Mouse (Mus musculus) MEL-GATA-1-ER (cell line): ENCODE measurements at regions not wholly inside any gene's neighbourhood (a gene's known extent, or its start where the extent isn't known, plus 50 kb on each side); places are given as distances from the start of the nearest gene placed in this dataset.

ENCODE experiments used
- DNase-seq: peaks from one replicate; pipeline ENCODE4 v3.0.0-alpha.2; 2012; ENCODE audit warnings: low read depth; ENCODE audit errors: extremely low read depth

DNA sequence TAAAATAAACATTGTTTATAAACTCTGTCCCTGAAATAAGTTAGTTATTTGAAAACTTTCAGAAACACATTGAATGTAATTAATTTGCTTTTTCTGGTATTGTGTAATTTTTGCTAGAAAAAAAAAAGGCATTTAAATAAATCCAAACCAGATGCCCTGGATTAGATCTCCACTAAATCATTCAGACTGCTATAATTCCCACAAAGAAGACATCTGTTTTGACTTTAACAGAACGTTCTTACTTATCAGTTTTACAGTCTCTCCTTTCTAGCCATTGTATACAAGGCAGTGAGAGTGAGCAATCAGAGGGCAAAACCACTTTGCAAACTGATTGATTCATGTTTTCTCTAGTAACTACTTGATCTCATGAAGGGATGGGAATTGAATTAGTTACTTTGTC lies 478.8 kb downstream of the Slitrk6 start:
- DNase-seq = no peak

DNA sequence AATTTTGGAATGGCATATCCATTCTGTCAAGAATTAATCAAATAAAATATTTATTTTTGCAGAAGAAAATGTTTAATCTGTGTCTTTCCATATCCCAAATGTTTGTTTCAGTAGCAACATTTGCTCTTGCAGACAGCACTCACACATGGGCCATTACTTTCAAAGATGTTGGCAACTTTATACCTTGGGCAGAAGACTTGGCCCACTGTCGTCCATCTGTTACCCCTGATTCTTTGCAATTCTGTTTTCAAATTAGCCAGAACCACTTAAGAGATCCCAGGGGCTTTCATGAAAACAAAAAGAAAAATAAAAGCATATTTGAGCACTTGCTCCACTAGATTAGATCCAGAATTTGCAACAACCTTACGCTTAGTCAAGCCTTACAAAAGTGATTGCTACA lies 483.7 kb downstream of the Slitrk6 start:
- DNase-seq = no peak

DNA sequence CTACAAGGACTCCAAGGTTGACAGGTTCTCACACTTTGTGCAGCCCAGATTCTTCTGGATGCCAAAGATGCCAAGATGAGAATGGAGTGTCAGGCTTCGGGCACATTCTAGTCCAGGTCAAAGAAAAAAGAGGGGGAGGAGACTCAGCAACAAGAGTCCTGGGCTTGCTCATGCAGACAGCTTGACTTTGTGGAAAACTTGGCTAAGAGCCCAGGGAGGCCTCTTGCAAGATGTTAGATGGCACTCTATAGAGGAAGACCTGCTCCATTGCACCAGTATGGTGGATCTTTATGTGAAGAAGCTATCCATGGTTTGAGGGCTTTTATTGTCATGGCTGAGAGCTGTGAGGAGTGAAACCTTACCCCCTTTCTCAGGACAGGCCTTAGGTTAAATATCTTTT lies 510.5 kb downstream of the Slitrk6 start:
- DNase-seq = no peak

DNA sequence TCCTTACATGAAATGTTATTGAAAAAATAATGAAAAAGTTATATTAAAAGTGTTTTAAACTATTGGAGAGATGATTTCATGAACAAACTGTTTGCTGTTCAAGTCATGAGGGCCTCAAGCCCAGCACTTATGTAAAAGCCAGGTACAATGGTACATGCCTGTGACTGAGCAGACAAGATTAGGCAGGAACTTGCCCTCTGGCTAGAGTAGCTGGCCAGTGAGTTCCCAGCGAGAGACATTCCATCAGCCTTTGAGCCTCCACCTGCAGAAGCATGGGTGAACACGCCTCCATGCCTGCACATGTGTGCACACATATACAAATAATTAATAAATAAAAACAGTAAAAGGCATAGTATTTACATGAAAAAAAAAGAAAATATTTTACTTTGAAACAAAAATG lies 511.4 kb downstream of the Slitrk6 start:
- no peak for DNase-seq

DNA sequence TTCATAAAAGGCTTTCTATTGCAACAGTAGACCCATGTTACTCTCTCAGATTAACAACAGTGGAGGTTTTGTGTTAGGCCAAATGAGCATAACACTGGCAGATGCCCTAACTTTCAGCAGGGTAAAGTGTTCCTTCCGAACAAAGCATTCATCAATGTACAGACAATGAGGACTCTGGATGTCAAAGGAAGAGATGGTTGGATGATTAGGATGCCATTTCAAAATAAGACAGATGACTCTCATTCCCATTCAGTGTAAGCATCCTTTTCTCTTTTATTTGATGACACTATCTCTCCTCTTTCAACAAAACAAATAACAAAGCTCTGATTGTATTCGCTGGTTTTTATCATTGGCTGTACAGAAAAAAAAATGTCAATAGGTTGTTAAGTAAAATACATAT lies 516.1 kb downstream of the Slitrk6 start:
- DNase-seq = no peak

DNA sequence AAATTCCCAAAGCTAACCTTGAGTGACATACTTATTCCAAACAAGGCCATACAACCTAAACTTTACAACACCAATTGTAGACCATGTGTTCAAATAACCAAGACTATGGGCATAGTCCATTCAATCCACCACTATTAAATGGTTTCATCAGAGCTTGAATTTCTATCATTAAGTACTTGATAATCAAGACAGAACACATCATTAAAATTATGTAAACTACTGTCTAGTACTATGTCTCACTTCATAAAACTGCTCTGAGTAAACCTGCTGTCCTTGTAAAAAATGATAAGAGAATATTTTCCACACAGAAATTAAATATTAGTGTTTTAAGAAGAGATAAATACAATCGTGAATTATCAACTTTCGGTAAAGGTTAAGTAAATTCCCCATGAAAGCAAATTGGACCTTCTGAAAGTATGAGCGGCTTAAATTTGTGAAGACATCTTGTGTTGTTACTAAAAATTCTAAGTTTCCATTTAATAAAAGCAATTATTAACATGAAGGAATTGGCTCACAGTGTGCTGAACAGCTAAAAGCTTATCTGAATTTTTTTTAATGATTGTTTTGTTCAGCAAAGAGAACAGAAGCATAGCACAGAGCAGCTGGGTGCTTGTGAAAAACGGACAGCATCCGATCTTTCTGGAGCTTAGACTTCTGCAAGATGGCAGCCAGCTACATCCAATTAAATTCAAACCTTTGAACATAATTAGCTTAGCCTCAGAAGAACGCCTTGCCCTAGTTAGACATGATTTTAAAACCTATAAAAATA lies 530.1 kb downstream of the Slitrk6 start:
- no peak for DNase-seq

DNA sequence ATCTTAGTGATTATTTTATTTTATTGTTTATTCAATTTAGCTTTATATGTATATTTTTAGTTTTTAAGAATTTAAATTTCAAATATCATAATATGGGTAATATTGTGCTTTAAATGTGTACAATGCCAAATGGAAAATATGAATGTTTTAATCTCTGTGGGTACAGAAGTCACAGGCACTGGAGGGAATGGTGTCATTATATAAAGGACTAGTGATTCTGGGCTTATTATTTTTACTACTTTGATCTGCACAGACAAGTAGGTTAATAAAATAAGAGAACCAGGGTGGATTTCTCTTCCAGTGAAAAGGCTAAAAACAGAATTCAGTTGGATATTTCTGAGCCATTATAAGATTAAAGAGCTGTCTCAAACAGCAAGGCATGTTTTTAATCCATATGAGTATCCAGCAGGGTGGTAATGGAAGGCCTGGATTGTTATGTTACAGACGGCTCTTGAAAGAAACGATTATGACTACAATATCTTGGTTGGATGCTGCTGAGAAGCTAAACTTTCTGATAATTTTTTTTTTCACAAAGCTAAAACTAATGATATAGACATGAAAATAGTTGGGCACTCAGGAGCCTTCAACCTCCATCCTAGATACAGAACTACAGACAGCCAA lies 563.9 kb downstream of the Slitrk6 start:
- DNase-seq = no peak

DNA sequence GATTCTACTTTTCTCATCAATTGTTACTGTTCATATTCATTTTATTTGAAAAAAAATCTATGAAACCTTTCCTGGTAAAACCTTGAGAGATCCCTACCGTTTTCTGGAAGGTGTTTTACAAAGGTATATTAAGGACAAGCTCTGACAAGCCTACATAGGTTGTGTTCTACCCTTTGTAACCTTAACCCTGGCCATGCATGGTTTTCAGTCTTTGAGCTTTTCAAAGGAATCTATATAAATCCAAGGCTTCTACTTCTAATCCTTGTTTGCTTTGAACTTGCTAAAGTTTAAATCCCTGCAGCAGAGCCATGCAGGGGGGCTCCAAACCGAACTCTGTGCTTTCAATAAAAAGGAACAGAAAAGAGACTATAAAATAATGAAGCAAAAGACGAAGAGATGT lies 564.5 kb downstream of the Slitrk6 start:
- DNase-seq = no peak

DNA sequence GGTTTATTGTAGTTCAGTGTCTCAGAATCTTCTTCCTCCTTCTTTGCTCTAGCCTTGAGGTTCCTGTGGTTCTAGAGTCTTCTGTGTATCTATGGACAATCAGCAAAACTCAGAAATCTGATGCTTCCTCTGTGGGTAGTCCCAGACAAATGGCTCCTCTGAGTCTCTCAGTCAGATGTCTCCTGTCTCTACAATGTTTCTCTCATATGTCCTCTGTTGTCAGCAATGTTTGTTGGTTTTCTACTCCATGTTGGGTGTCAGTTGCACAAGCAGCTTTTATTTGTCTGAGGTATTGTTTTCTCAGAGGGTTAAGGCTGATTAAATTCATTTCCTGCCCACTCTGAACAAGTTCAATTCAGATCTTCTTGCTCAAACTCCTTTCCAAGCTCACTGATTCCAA lies 575.8 kb downstream of the Slitrk6 start:
- DNase-seq = no peak

DNA sequence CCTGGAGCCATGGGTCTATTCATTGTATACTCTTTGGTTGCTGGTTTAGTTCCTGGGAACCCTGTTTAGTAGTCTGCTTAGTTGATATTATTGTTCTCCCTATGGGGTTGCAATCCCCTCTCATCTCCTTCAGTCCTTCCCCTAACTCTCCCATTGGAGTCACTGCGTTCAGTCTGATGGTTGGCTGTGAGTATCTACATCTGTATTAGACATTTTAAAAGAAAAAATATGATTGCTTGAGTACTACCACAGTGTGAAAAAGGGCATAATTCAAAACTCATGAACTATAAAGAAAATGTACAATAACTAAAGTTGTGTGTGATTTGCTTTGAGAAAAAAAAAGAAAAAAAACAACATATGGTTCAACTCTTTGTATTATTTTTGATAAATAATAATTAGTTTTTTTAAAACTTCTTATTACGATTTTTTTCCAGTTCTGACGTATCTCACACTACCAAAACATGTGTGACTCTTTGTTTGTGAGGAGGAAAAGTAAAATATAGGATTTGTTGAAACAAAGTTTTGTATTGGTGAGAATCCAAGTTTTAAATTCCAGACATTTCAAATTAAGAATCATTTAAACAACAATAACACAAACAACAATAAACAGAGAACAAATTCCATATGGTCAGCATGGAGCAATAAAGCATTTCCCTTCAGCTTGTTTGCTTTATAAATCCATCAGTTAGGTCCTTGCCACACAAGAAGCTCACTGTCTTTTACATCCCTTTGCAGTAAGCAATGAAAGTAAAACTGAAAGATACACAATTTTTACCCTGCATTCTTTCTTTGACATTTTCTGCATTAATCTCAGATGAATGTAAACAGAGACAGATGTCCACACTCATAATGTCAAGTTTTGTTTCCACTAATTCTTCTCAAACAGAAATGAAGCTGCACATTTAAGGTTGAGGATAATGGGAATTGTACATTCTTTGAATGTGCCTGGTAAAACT lies 583.5 kb downstream of the Slitrk6 start:
- no peak for DNase-seq

DNA sequence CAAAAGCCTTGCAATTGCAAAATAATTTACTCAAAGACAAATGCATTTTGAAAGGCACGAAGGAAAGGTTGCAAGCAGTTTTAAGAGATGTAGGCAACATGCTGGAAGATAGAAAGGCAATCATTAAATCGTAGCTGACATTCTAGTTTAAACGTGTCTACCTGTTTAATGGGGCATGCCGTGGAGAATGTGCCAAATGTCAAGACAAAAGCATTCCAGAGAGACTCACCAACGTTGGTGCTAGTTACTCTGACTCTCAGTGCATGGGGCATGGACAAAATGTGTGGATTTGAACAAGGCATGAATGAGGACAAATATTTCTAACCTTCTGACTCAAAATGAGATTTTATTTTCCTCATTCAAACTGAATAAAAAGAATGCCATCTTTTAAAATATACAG lies 586.3 kb downstream of the Slitrk6 start:
- no peak for DNase-seq

DNA sequence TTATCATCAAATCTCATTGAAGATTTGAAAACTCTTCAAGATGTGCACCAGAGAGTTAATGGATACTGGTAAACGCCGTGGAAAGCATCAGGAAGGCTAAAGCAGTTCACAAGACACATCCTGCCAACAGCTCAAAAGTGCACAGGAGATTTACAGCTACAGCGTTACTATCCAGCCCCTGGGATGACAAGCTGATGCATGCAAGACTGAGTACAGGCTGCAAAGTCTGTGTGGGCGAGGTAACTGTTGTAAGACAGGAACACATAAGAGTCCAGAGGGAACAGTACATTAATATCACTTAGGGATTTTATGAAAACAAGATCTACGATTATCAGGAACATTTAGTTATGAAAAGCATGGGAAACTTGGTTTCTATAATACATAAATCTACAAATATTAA lies 626.7 kb downstream of the Slitrk6 start:
- DNase-seq = no peak

DNA sequence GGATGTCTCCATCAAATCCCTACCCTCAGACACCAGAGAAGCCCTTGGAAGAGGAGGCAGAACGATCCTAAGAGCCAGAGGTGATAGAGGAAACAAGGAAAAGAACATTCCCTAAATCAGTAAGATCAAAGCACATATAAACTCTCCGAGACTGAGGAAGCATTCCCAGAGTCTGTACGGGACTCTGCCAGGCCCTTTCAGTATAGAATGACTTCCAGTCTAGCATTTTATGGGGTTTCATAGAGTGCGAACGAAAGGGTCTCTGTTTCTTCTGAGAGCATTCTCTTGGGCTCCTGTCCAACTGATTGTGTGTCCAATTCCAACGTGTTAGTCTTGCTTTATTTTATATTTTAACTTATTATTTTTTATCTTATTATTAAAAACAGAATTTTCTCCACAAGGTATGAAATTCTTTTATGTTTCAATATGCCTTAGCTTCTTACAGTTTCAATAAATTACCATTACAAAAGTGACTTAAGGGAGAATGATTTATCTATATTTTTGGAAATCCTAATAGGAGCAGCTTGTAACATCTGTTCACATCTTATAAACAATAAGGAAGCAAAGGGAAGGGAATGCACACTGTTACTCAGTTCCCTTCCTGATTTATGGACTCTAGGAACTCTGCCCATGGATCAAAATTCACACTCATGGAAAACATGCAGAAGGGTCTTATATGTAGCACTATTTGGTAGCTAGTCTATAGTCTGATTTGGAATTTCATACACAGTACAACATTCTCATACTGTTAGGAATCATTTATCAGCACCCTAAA lies 628.8 kb downstream of the Slitrk6 start:
- no peak for DNase-seq

DNA sequence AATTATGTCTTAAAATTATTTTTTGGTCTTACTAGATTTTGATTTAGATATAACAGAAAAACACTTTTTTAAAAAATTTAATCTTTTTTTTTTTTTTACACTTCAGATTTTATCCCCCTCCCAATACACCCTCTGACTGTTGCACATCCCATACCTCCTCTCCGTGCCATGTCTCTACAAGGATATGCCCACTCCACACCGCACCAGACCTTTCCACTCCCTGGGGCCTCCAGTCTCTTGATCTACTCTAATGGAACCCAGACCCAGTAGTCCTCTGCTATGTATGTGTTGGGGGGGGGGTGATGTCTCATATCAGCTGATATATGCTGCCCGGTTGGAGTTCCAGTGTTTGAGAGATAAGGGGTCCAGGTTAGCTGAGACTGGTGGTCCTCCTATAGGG lies 632.2 kb downstream of the Slitrk6 start:
- DNase-seq = no peak

DNA sequence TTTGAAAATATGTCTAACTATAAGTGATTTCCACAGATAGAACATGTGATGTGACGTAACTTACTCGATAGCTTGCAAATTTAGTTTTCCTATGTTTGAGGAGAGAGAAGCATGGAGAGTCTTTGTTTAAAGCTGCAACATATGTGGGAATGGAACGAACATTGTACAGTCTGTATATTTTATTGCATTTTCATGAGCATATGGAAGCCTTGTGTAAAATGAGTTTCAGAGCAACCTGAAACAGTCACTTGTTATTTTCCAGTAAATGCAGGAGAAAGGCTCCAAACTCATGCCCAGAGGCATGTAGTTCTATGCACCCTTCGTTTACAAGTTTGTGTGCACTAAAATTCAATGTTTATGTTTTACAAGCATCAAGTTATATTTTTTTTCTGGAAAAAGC lies 639.4 kb downstream of the Slitrk6 start:
- DNase-seq = no peak

DNA sequence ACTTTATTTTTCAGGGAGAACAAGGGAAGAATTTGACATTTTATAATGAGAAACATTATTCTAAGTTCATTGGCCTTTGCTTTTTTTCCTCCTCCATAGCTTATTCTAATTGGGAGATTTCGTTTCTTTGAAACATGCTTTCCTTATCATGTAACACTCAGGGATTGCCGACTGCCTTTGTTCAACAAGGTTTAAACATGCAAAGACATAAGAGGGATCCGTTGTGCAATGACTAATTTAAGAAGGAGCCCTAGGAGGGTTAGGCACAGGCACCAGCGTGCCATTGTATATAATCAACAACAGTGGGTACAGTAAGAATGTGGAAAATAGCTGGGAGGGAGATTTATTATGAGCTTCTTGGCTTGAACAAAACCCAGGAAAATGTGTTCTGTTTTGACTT lies 654.1 kb downstream of the Slitrk6 start:
- DNase-seq = no peak

DNA sequence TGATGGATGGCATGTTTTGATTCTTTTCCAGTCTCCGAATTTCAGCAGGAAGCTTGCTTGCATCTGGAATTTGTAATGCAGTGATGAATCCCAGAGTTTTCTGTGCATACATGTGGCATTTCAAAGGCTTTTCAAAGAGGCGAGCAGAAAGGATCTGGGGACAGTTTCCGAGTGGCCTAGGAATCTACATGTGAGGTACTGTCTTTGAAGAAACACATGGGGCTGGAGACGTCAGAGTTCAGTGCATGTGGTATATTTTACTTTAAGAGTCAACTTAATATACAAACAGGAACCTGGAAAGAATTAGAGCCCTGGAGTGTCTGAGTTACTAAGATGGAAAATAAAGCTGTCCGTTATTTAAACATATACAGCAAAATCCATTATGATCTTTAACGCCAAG lies 676.6 kb downstream of the Slitrk6 start:
- no peak for DNase-seq

DNA sequence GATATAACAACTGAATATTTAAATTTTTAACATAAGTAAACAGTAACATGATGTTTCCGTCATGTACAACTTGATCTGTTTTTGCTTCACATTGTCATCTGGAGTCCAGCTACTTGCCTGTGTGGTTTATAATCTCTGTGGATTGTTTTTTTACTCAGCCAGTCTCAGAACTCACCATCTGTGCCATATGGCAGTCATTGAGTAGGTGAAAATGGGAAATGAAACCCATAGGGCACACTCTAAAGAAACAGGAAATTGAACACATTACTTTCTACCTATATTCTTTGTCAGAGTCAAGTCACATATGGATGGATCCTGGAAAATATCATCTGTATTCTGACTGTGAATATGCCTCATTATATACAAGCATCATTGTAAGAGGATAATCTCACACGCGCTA lies 707.2 kb downstream of the Slitrk6 start:
- DNase-seq = no peak

DNA sequence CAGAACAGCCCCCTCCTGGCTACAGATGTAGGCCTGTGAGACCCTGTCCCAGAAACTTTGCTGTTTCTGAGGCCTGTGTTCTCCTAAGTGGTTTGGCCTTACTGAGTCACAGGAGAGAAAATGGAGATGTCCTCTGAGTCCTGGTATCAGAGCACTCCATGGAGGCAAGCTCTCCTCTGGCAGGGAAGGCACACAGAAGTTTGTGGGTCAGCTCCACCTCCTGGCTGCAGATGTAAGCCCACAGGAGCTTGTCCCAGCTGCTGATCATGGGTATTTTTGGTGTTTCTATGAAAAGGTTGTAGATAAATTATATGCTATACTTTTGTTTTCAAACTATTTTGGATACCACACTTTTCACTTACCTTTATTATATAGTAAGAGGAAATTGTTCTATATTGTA lies 711.7 kb downstream of the Slitrk6 start:
- DNase-seq = no peak

DNA sequence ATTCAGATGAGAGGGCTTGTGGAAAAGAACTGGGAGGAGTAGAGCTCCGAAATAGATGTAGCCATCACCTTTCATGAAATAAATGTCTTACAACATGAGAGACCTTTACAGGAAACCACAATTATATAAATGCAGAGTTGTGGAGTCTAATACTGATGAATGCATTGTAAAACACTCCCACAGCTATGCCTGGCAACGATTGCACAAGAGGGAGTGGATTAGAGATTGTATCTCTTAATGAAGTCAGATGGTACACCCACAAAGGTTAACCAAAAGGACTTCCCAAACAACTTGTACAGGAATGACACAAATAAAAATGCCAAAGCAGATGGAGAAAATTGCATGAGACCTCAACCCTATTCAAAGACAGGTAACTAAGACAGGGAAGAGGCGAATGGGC lies 733.1 kb downstream of the Slitrk6 start:
- DNase-seq = no peak

DNA sequence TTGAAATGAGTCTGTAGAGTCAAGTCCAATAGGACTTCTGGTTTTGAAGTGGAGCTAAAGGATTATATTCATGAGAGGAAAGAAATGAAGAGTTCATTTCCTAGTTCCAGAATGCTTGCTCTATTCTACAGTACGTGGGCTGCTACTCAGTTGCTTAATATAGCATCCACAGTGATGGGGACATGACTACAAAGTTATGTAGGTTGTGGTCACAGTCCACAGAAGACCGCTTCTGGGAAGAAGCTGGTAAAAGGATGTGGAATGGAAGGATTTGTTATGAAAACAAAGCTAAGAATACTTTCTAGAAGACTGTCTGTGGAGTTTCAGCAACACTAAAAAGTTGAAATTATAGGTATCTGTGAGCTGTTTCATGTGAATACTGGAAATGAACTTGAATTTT lies 739.8 kb downstream of the Slitrk6 start:
- no peak for DNase-seq

DNA sequence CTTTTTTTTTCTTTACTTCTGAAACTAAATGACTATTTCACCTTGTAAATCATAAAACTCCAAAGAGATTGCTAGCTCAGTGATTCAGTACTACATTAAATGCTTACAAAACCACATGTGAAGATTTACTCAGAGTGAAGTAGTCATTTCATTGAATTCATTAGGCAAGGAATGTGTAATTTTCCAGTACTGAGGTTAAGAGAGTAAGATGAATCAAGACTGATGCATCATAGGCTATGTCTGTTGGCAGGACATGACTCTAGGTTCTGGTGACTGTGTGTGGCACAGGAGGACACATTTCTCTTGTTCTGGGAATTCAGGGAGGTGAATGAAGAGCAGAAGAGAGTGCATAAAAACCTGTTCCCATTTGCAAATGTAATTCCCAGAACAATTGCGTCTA lies 741.7 kb downstream of the Slitrk6 start:
- no peak for DNase-seq
